In genomic region chr13:119462596-119463560, GRCm38 (mm10) we compare ENCODE assay signal across 1 mouse cellular context.
TF ChIP-seq lines count a peak whose summit lies in the region.

TSS of gene 4833420G17Rik (plus strand) at chr13:119462768.

TF ChIP-seq in CH12.LX, 34 proteins besides CTCF, POLR2A, EP300 and RAD21 (continued from another document):
- no peak; the same call in 1 of the 2 replicates for TF ChIP-seq KAT2A (IDR thresholded peaks at IDR 0.05; ENCODE audit: insufficient replicate concordance, low read length)
- peak; percentile 93 for TF ChIP-seq ZMIZ1 (IDR thresholded peaks at IDR 0.05; ENCODE audit: low read depth, low read length)
- no peak for TF ChIP-seq MAX (IDR thresholded peaks at IDR 0.05; ENCODE audit: low read length)
- TF ChIP-seq CHD1 (IDR thresholded peaks at IDR 0.05; ENCODE audit: low read depth, low read length), result 0 out of 2 replicates have a peak, but pooled peaks have one; percentile 67
- no peak for TF ChIP-seq GABPA (IDR thresholded peaks at IDR 0.05; ENCODE audit: insufficient replicate concordance, low read depth, low read length)
- peak; percentile 3; the same call in 1 of the 2 replicates for TF ChIP-seq ZNF384 (IDR thresholded peaks at IDR 0.05; ENCODE audit: low read depth, low read length)
- no peak; the same call in 1 of the 2 replicates for TF ChIP-seq MEF2A (IDR thresholded peaks at IDR 0.05; ENCODE audit: borderline replicate concordance, low read depth, low read length)
- TF ChIP-seq JUN (IDR thresholded peaks at IDR 0.05; ENCODE audit: insufficient read depth, low read depth, low read length), result no peak
- peak; percentile 90 for TF ChIP-seq HCFC1 (IDR thresholded peaks at IDR 0.05; ENCODE audit: low read depth, low read length)
- no peak; the same call in 1 of the 2 replicates for TF ChIP-seq MYC (IDR thresholded peaks at IDR 0.05; ENCODE audit: low read depth, low read length)
TF ChIP-seq in CH12.LX: peak in this region for 12.
